8 mouse cellular contexts compared by ENCODE assay signal in genomic region chr12:70967581-70967980, GRCm38 (mm10). TPM values are rescaled to one million over a fixed set of nuclear protein-coding genes. Genes with fewer than 3 reads are reported as not detected.
A peak's percentile ranks its signal among the peaks of the same experiment; 100 is the strongest.
DNase-seq lines count a peak whose midpoint lies in the region; ATAC-seq and TF ChIP-seq lines count a peak whose summit lies in the region.

No protein-coding gene starts in this region.

- DNase-seq in embryo, embryonic 10.5 days (ENCODE audit: low spot score) = peak; percentile 23
- no peak for DNase-seq in embryo, embryonic 10 days (ENCODE audit: low spot score)
- no peak for DNase-seq in testis, postnatal 14 days (ENCODE audit: low spot score)
- no peak for DNase-seq in frontal cortex, postnatal 14 days (ENCODE audit: low spot score in 2 of 2)
- DNase-seq in cerebellum, adult 8-10 months = no peak

- TF ChIP-seq CTCF in testis, adult 2 months (IDR thresholded peaks at IDR 0.05; ENCODE audit: control insufficient read depth, insufficient read depth, insufficient replicate concordance, low read depth, low read length) = no peak

- H3K4me2 ChIP-seq in limb, embryonic 13.5 days (replicated peaks) = peak overlapping the region; percentile 66

- H3K27me3 ChIP-seq in testis, adult 2 months (ENCODE audit: control insufficient read depth, insufficient read depth, low read length) = no peaks in the 10 kb centered on the region
- no peaks in the 10 kb centered on the region for H3K27me3 ChIP-seq in limb, embryonic 13.5 days

- no peaks in the 10 kb centered on the region for H3K9me3 ChIP-seq in limb, embryonic 13.5 days

- peak overlapping the region; percentile 69 for H3K27ac ChIP-seq in testis, adult 2 months (ENCODE audit: control insufficient read depth, insufficient read depth, low read depth, low read length)
- peak overlapping the region; percentile 95 for H3K27ac ChIP-seq in limb, embryonic 13.5 days

- H3K36me3 ChIP-seq in testis, adult 2 months (ENCODE audit: control insufficient read depth, insufficient read depth, low read length) = no peaks in the 10 kb centered on the region
- peaks cover 18% of the 10 kb centered on the region for H3K36me3 ChIP-seq in limb, embryonic 13.5 days

- peak overlapping the region; percentile 79 for H3K4me3 ChIP-seq in testis, adult 2 months (ENCODE audit: control insufficient read depth, low read depth, low read length)
- peak overlapping the region; percentile 65 for H3K4me3 ChIP-seq in limb, embryonic 13.5 days

- TF ChIP-seq POLR2A in testis, adult 2 months (IDR thresholded peaks at IDR 0.05; ENCODE audit: control insufficient read depth, low read depth, low read length) = no peak

- H3K9ac ChIP-seq in limb, embryonic 13.5 days = peak overlapping the region; percentile 84; the same call in 1 of the 2 replicates

- no peak for ATAC-seq in limb, embryonic 13.5 days (ENCODE audit: low FRiP score, low read depth)
- no peak for ATAC-seq in frontal cortex, adult (ENCODE audit: low TSS enrichment)

- 33% methylated on average over 8 of the region's 8 CpGs for WGBS in limb, embryonic 13.5 days

- H3K4me1 ChIP-seq in testis, adult 2 months (ENCODE audit: control insufficient read depth, insufficient read depth, low read length) = peaks cover 10% of the 10 kb centered on the region
- peaks cover 6% of the 10 kb centered on the region for H3K4me1 ChIP-seq in limb, embryonic 13.5 days

RNA-seq across cellular contexts. Expression of gene Psma3, which starts 6.8 kb away (rescaled TPM):
- polyA plus RNA-seq in testis, adult 2 months (2012; rRNA removed) = 28.0 and 42.4 TPM in 2 replicates
- 634 and 669 TPM in 2 replicates for polyA plus RNA-seq in limb, embryonic 13.5 days (2015; fragmentation: Nextera tagmentation; extraction: Ambion mirVana)

RNA-seq across cellular contexts. Expression of gene Actr10, which starts 29.9 kb away (rescaled TPM):
- 212 and 286 TPM in 2 replicates for polyA plus RNA-seq in testis, adult 2 months (2012; rRNA removed)
- 244 and 273 TPM in 2 replicates for polyA plus RNA-seq in limb, embryonic 13.5 days (2015; fragmentation: Nextera tagmentation; extraction: Ambion mirVana)

RNA-seq across cellular contexts. Expression of gene Arid4a, which starts 48.2 kb away (rescaled TPM):
- polyA plus RNA-seq in testis, adult 2 months (2012; rRNA removed) = 2.9 and 3.5 TPM in 2 replicates
- polyA plus RNA-seq in limb, embryonic 13.5 days (2015; fragmentation: Nextera tagmentation; extraction: Ambion mirVana) = 42.9 and 43.5 TPM in 2 replicates

Comparison
In these comparisons a context has a peak if more than half of its experiments do, and no peak if none do; other contexts are left out.
1. RNA of gene Psma3, which starts 6.8 kb away (polyA plus RNA-seq): 634 to 669 TPM in limb, embryonic 13.5 days; 28.0 to 42.4 TPM in testis, adult 2 months; every median in the first group is over 10 times any median in the second.